Mouse (Mus musculus): ENCODE measurements around the gene Sema3e.
A peak's percentile ranks its signal among the peaks of the same experiment; 100 is the strongest.

Gene Sema3e

GRCm38 (mm10) chr5:14025205-14026124, at the start of gene Sema3e:
Sema3e (plus strand) TSS chr5:14025276.
- peak; percentile 49 for DNase-seq

GRCm38 (mm10) chr5:13977576-13977975, 47.5 kb upstream of the Sema3e start:
- DNase-seq, result no peak

DNA sequence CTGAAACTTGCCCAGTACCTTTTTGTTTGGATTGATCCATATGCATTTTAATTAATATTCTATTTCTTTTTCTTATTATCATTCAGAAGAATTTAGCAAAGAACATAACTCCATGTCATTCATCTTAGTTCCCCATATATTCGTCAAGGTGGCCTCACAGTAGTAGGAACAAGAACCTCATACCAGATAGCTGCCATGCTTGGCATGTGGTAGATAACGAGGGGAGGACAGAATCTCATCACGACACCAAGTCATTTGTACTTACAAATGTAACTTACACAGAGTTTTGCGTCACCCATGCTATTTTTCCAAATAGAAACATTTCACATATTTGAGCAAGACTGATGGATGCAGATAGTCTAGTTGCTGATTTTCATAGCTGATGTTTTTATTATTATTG, 45.9 kb upstream of the Sema3e start:
- no peak for DNase-seq

GRCm38 (mm10) chr5:13982417-13983054, 42.5 kb upstream of the Sema3e start:
- DNase-seq, result peak; percentile 45

DNA sequence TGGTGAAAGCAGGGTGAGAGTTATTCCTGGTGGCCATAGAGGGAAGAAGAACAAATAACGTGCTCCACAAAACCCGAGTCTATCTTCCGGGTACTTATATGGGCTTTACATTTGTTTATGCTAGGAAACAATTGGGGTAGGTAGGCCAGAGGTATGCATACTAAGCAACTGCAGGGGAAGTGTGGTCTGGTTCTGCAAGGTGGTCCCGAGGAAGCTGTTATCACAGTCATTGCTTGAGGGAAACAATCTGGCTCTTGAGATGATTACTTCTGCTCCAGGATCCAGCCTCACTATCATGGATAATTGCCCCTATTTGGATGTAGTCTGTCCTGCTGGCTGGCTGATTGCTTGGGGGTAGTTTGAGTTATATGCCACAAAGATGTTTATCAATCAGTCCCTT, 41.5 kb upstream of the Sema3e start:
- no peak for DNase-seq

DNA sequence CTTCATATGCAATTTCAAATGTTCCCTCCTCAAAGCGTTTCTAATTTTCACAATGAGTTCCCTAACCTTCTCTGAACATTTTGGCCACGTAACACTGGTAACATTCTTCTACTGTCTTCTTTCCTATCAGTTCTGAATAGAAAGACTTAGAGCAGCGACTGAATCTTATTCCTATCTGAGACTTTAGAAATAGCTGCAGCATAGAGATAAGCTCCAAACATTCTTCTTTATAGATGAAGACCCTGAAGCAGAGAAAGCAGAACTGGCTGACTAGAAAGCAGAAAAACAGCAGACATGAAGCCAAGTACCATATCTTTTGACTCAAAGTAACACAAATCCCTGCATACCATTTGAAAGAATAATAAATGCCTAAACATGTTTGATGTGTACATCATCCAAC, 39.4 kb upstream of the Sema3e start:
- no peak for DNase-seq

DNA sequence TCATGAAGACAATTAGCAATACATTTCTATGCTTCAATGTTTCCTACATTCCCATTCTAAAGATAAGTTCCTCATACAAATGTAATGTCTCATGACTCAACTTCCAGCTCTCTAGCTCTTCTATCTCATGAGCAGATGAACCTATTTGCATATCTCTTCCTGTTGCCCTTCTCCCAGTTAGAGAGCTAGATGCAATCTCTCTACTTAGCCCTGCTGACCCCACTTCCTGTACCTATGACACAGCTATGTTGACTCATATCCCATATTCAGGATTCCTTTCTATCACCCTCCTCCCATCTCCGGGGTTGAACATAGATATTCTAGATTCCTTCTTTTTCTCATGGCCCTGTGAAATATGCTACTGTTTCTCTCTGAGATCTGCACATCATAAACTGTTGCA, 38.0 kb upstream of the Sema3e start:
- no peak for DNase-seq

DNA sequence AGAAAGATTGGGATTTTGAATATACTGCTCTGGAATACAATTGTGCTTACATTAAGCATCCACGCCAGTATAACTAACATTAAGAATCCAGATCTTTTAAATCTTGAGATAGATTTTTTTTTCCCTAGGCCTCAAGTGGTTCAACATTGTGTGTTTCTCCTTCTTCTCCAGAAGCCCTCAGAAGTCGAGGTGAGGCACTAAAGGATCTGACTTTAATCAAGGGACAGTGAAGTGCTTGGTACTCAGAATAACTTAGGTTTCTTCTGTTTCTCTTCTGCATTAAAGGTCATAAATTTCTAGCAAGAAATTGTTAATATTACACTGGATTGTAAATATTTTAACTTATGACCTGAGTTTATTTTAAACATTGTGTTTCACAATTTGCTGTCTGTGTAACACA, 37.1 kb upstream of the Sema3e start:
- no peak for DNase-seq

DNA sequence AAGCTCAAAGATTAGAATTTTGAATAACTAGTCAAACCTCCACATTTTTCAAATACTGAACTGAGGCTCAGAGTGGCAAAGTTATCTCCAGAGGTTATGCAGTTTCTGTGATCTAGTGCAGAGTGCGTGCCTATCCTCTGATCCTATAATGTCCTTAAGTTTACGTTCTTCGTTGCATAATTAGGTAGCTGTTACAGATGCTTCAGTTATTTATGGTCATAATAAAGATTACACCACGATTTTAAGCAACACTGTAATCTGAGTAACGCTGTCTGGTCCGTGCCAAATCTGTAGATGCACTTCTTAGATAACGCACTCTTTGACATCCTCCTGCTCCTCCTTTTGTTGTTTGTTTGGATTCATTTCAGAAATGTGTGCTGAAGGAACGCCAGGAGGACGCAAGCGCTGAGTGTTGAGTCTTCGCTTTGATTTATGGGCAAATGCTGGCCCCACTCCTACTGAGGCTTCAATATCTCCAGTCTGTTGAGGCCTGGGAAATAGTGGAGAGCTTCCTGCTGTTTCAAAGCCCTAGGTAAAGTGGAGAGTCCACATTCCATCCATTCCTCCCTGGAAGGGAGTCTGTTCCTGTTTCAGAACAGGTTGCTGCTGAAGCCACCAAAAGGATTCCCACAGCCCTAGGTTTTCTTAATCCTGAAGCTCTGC, 32.2 kb upstream of the Sema3e start:
- DNase-seq, result peak; percentile 43

GRCm38 (mm10) chr5:14028341-14028740, 3.3 kb downstream of the Sema3e start:
- peak; percentile 7 for DNase-seq

DNA sequence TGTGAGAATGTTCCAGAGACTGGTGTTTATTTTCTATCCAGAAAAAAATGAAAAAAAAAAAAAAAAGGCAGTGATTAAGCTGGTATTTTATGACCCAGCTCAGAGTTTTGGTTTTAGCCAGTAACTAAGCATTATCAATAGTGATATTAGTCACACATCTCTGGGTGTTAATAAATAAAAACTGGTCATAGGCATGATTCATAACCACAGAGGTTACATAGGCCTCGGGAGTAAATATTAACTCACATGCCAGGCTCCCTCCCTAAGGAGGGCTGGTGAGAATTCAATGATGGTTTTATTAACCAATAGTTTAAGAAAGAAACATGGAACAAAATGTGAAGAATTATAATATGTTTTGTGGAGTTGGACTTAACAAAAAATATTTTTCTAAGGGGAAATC, 5.7 kb downstream of the Sema3e start:
- DNase-seq, result no peak

- DNase-seq, result no peak
These were observed 7.0 kb downstream of the Sema3e start for GRCm38 (mm10) chr5:14032056-14032455.

GRCm38 (mm10) chr5:14033302-14033701, 8.2 kb downstream of the Sema3e start:
- DNase-seq, result no peak

GRCm38 (mm10) chr5:14038813-14039496, 13.9 kb downstream of the Sema3e start:
- peak; percentile 14 for DNase-seq

DNA sequence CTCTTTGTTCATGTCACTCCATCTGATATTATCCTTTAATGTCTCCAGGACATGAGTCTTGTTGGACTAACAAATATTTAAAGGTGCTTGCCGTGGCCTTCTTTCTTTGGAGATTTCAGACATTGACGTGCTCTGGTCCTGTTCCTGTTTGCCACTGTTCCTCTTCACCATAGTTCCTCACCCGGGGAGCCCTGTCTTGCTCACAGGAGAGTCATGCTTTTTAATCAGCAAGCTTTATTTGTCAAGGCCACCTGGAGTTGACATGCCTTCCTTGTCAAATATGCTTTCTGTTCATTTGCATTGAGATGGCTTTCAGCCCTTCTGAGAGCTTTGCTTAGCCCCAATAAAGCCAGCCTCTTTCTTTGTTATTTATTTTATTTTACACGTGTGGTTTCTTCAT, 15.1 kb downstream of the Sema3e start:
- DNase-seq, result no peak

DNA sequence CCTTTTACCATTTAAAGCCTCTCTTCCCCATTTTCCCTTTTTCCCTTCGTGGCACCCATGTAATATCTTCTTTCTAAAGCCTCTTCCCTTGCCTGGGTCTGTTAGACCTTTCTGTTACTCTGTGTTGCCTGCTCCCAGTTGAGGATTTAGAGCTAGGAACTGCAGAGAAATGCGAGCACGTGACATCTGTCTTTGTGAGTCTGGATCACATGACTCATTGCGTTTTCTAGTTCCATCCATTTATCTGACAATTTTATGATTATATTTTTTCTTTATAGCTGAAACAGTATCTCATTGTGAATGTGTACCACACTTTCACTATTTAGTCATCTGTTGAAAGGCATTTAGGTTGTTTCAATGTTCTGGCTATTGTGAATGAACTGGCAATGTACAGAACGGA, 18.0 kb downstream of the Sema3e start:
- DNase-seq, result no peak

DNA sequence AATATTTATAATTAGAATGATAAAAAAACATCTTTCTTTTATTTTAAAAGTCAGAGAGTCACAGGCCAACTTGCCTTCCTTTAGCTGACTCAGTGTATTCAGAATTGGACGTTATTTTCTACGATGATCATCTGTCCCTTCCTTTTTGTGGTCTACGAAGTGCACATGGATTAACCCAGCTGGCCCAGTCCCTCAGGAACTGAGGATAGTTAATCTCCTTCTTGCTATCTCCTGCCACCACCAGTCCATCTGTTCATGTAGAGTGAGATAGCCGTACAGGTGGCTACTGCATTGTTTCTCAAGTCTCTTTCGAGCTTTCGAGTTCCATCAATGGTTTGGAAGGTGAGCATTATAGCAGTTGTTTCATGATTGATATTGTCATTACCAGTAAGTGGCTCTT, 18.9 kb downstream of the Sema3e start:
- DNase-seq, result no peak

GRCm38 (mm10) chr5:14048660-14049059, 23.6 kb downstream of the Sema3e start:
- DNase-seq, result no peak

- no peak for DNase-seq
These were observed 29.4 kb downstream of the Sema3e start for GRCm38 (mm10) chr5:14054472-14054871.

GRCm38 (mm10) chr5:14059895-14060553, 34.9 kb downstream of the Sema3e start:
- no peak for DNase-seq

- DNase-seq, result no peak
These were observed 37.9 kb downstream of the Sema3e start for GRCm38 (mm10) chr5:14062918-14063481.

- DNase-seq, result peak; percentile 44
These were observed 48.1 kb downstream of the Sema3e start for GRCm38 (mm10) chr5:14073152-14073551.
